Mouse (Mus musculus) erythroblast, embryonic 14.5 days (primary cell): ENCODE data around the gene Dnaja4. TPM values are rescaled to one million over a fixed set of nuclear protein-coding genes. Genes with fewer than 3 reads are reported as not detected.
A peak's percentile ranks its signal among the peaks of the same experiment; 100 is the strongest.

Experiments used
- H3K27me3 ChIP-seq: 2 replicates; pipeline ENCODE4 v1.6.1; 2012; ENCODE audit warnings: inconsistent platforms; ENCODE audit not compliant: control insufficient read depth
- H3K36me3 ChIP-seq: 2 replicates; pipeline ENCODE4 v1.6.1; 2012; ENCODE audit warnings: mild to moderate bottlenecking, inconsistent platforms; ENCODE audit not compliant: control insufficient read depth
- H3K4me1 ChIP-seq: 2 replicates; pipeline ENCODE4 v1.6.1; 2012; ENCODE audit warnings: inconsistent platforms; ENCODE audit not compliant: control insufficient read depth
- H3K4me3 ChIP-seq: replicated peaks from 2 replicates; pipeline ENCODE3; 2012; ENCODE audit warnings: moderate library complexity, mild to moderate bottlenecking, inconsistent platforms
- H3K9me3 ChIP-seq: 2 replicates; pipeline ENCODE4 v1.6.1; 2012; ENCODE audit warnings: low read length, inconsistent platforms, mixed read lengths; ENCODE audit not compliant: control insufficient read depth
- GATA1 ChIP-seq: IDR thresholded peaks from 2 replicates; pipeline ENCODE4 v1.6.1; 2012; ENCODE audit warnings: low read length, inconsistent platforms, mixed read lengths
- TAL1 ChIP-seq: IDR thresholded peaks from 3 replicates; pipeline ENCODE4 v1.6.1; 2012; ENCODE audit warnings: low read length, inconsistent platforms, mixed read lengths
- polyA plus RNA-seq: library from polyadenylated mRNA; stranded (reverse); fragments of >175 nt; gene quantifications from 2 replicates; pipeline ENCODE4 v1.2.3, GENCODE M21; 2012

Gene Dnaja4
- polyA plus RNA-seq, result 7.7 and 8.4 TPM in 2 replicates

- TF ChIP-seq TAL1, result peak; percentile 86
- TF ChIP-seq GATA1, result peak; percentile 61
- H3K9me3 ChIP-seq, result peaks cover 4% of the 10 kb centered on the region; the same call in 1 of the 2 replicates
- peaks cover 78% of the 10 kb centered on the region for H3K4me1 ChIP-seq
- H3K4me3 ChIP-seq, result peak within 1 kb of the TSS; percentile 88
- peaks cover 38% of the 10 kb centered on the region for H3K36me3 ChIP-seq
- H3K27me3 ChIP-seq, result peaks cover 42% of the 10 kb centered on the region
These were observed at the start of gene Dnaja4 for GRCm38 (mm10) chr9:54698318-54699086. Gene Dnaja4, plus strand, starts transcription at chr9:54698873.

GRCm38 (mm10) chr9:54649360-54649759, 49.3 kb upstream of the Dnaja4 start:
- Histone ChIP-seq H3K27me3 (no peaks in the 10 kb centered on the region), H3K4me3 (no peak overlapping the region)
- no peak for TF ChIP-seq TAL1
- no peak for TF ChIP-seq GATA1

GRCm38 (mm10) chr9:54652778-54653177, 45.9 kb upstream of the Dnaja4 start:
- no peaks in the 10 kb centered on the region for H3K4me1 ChIP-seq
- TF ChIP-seq TAL1 (no peak), GATA1 (no peak)
- H3K9me3 ChIP-seq, result no peaks in the 10 kb centered on the region
- no peaks in the 10 kb centered on the region for H3K27me3 ChIP-seq
- no peaks in the 10 kb centered on the region for H3K36me3 ChIP-seq
- no peak overlapping the region for H3K4me3 ChIP-seq

More at GRCm38 (mm10) chr9:54649360-54649759, 49.3 kb upstream of the Dnaja4 start:
- Histone ChIP-seq H3K36me3 (no peaks in the 10 kb centered on the region), H3K4me1 (peaks cover 3% of the 10 kb centered on the region), H3K9me3 (no peaks in the 10 kb centered on the region)

GRCm38 (mm10) chr9:54655846-54656245, 42.8 kb upstream of the Dnaja4 start:
- Histone ChIP-seq H3K27me3 (no peaks in the 10 kb centered on the region), H3K4me1 (no peaks in the 10 kb centered on the region), H3K4me3 (no peak overlapping the region), H3K9me3 (no peaks in the 10 kb centered on the region), H3K36me3 (no peaks in the 10 kb centered on the region)
- no peak for TF ChIP-seq GATA1
- no peak for TF ChIP-seq TAL1

- no peak overlapping the region for H3K4me3 ChIP-seq
- TF ChIP-seq TAL1 (no peak), GATA1 (no peak)
- H3K27me3 ChIP-seq, result no peaks in the 10 kb centered on the region
- no peaks in the 10 kb centered on the region for H3K9me3 ChIP-seq
- H3K36me3 ChIP-seq, result no peaks in the 10 kb centered on the region
- no peaks in the 10 kb centered on the region for H3K4me1 ChIP-seq
These were observed 42.3 kb upstream of the Dnaja4 start for GRCm38 (mm10) chr9:54656402-54656801.

GRCm38 (mm10) chr9:54658773-54659172, 39.9 kb upstream of the Dnaja4 start:
- H3K27me3 ChIP-seq, result no peaks in the 10 kb centered on the region
- no peaks in the 10 kb centered on the region for H3K36me3 ChIP-seq
- TF ChIP-seq TAL1, result no peak
- no peak for TF ChIP-seq GATA1

GRCm38 (mm10) chr9:54661605-54662377, 36.9 kb upstream of the Dnaja4 start, which contains the start of gene Acsbg1:
Gene Acsbg1, minus strand, starts transcription at chr9:54661870.
- no peaks in the 10 kb centered on the region for H3K4me1 ChIP-seq
- no peaks in the 10 kb centered on the region for H3K27me3 ChIP-seq
- TF ChIP-seq TAL1 (no peak), GATA1 (no peak)
- no peak within 1 kb of the TSS for H3K4me3 ChIP-seq
- H3K36me3 ChIP-seq, result no peaks in the 10 kb centered on the region
- H3K9me3 ChIP-seq, result no peaks in the 10 kb centered on the region; the same call in 1 of the 2 replicates

More at GRCm38 (mm10) chr9:54658773-54659172, 39.9 kb upstream of the Dnaja4 start:
- no peaks in the 10 kb centered on the region for H3K9me3 ChIP-seq
- no peak overlapping the region for H3K4me3 ChIP-seq
- H3K4me1 ChIP-seq, result no peaks in the 10 kb centered on the region

GRCm38 (mm10) chr9:54664358-54664757, 34.3 kb upstream of the Dnaja4 start:
- Histone ChIP-seq H3K36me3 (no peaks in the 10 kb centered on the region), H3K9me3 (no peaks in the 10 kb centered on the region; the same call in 1 of the 2 replicates), H3K4me3 (no peak overlapping the region), H3K27me3 (no peaks in the 10 kb centered on the region), H3K4me1 (no peaks in the 10 kb centered on the region)
- no peak for TF ChIP-seq TAL1
- no peak for TF ChIP-seq GATA1

GRCm38 (mm10) chr9:54666116-54666515, 32.6 kb upstream of the Dnaja4 start:
- TF ChIP-seq TAL1 (no peak), GATA1 (no peak)
- Histone ChIP-seq H3K4me1 (no peaks in the 10 kb centered on the region), H3K9me3 (no peaks in the 10 kb centered on the region; the same call in 1 of the 2 replicates), H3K4me3 (no peak overlapping the region), H3K27me3 (no peaks in the 10 kb centered on the region), H3K36me3 (no peaks in the 10 kb centered on the region)
